Mouse (Mus musculus) CH12.LX (cell line): ENCODE results near the gene Pfdn2. TPM values are rescaled to one million over a fixed set of nuclear protein-coding genes. Genes with fewer than 3 reads are reported as not detected.
"Not testable (repeated sequence)": the region's sequence is repeated elsewhere in the genome, so short reads cannot be mapped to it uniquely, and the experiment has no call there.

ENCODE experiments used
- DNase-seq: peaks from one replicate; pipeline ENCODE4 v3.0.0-alpha.2; 2013; ENCODE audit errors: extremely low read depth
- H3K27ac ChIP-seq: 2 replicates; pipeline ENCODE4 v1.5.1; 2012; ENCODE audit warnings: low read depth, mild to moderate bottlenecking, control low read depth, moderate library complexity; ENCODE audit not compliant: insufficient read depth
- H3K27me3 ChIP-seq: replicated peaks from 2 replicates; pipeline ENCODE3; 2012; ENCODE audit warnings: inconsistent platforms
- H3K36me3 ChIP-seq, 2 experiments: replicated peaks in 1 of 2; 2 replicates each; pipeline versions ENCODE3 to v1.6.1; 2012; ENCODE audit warnings: inconsistent platforms in 1 of 2, low read length in 1 of 2, mild to moderate bottlenecking in 1 of 2, mixed read lengths in 1 of 2, moderate library complexity in 1 of 2; ENCODE audit not compliant: control insufficient read depth in 1 of 2, insufficient read depth in 1 of 2
- H3K4me1 ChIP-seq, 2 experiments: 2 replicates each; pipeline ENCODE4 v1.6.1; 2012; ENCODE audit warnings: inconsistent platforms in 1 of 2, moderate library complexity in 1 of 2; ENCODE audit not compliant: insufficient read depth in 2 of 2, control insufficient read depth in 1 of 2
- H3K4me2 ChIP-seq: 2 replicates; pipeline ENCODE4 v1.6.1; 2012; ENCODE audit warnings: low read depth, mild to moderate bottlenecking, control low read depth; ENCODE audit not compliant: poor library complexity, insufficient read depth, severe bottlenecking
- H3K4me3 ChIP-seq, 3 experiments: fragments of 150-350 bp in 1 of 3; sonication (generic) in 1 of 3; replicated peaks in 1 of 3; 2 replicates each; pipeline versions ENCODE3 to v1.5.1; 2011 to 2012; ENCODE audit warnings: low read depth in 2 of 3, low read length in 2 of 3, mild to moderate bottlenecking in 2 of 3, moderate library complexity in 2 of 3, control low read depth in 1 of 3, improper control_type of control experiment in 1 of 3, inconsistent platforms in 1 of 3, mixed read lengths in 1 of 3; ENCODE audit not compliant: poor library complexity in 1 of 3
- H3K79me2 ChIP-seq: replicated peaks from 2 replicates; pipeline ENCODE4 v1.6.1; 2012; ENCODE audit warnings: mild to moderate bottlenecking, moderate library complexity; ENCODE audit not compliant: control insufficient read depth, poor library complexity, insufficient read depth, severe bottlenecking; ENCODE audit errors: extremely low read depth
- H3K9ac ChIP-seq: 2 replicates; pipeline ENCODE4 v1.6.1; 2012; ENCODE audit warnings: low read depth, mild to moderate bottlenecking, control low read depth, moderate library complexity; ENCODE audit not compliant: insufficient read depth
- H3K9me3 ChIP-seq: replicated peaks from 2 replicates; pipeline ENCODE3; 2012; ENCODE audit warnings: low read length, inconsistent platforms, mixed read lengths
- BHLHE40 ChIP-seq: IDR thresholded peaks from 2 replicates; pipeline ENCODE4 v1.6.1; 2011; ENCODE audit warnings: mild to moderate bottlenecking, low read depth, low read length, improper control_type of control experiment
- E2F4 ChIP-seq: IDR thresholded peaks from 2 replicates; pipeline ENCODE4 v1.6.1; 2011; ENCODE audit warnings: low read depth, low read length, improper control_type of control experiment; ENCODE audit not compliant: insufficient replicate concordance
- ELF1 ChIP-seq: IDR thresholded peaks from 2 replicates; pipeline ENCODE4 v1.6.1; 2014; ENCODE audit warnings: low read depth, mild to moderate bottlenecking, inconsistent platforms, low read length, improper control_type of control experiment
- EP300 ChIP-seq: IDR thresholded peaks from 2 replicates; pipeline ENCODE4 v1.6.1; 2011; ENCODE audit warnings: low read length, improper control_type of control experiment
- HCFC1 ChIP-seq: IDR thresholded peaks from 2 replicates; pipeline ENCODE4 v1.6.1; 2012; ENCODE audit warnings: low read depth, mild to moderate bottlenecking, inconsistent platforms, low read length, improper control_type of control experiment
- IRF4 ChIP-seq: IDR thresholded peaks from 2 replicates; pipeline ENCODE4 v1.6.1; 2014; ENCODE audit warnings: low read depth, mild to moderate bottlenecking, inconsistent platforms, low read length, improper control_type of control experiment
- JUND ChIP-seq: conservative IDR thresholded peaks from 2 replicates; pipeline ENCODE4 v1.6.1; 2011; ENCODE audit warnings: low read depth, low read length, improper control_type of control experiment
- MAX ChIP-seq: IDR thresholded peaks from 2 replicates; pipeline ENCODE4 v1.6.1; 2011; ENCODE audit warnings: low read length, improper control_type of control experiment
- MAZ ChIP-seq: IDR thresholded peaks from 2 replicates; pipeline ENCODE4 v1.6.1; 2012; ENCODE audit warnings: low read depth, mild to moderate bottlenecking, inconsistent platforms, low read length, improper control_type of control experiment, moderate library complexity
- MXI1 ChIP-seq: IDR thresholded peaks from 2 replicates; pipeline ENCODE4 v1.6.1; 2011; ENCODE audit warnings: mild to moderate bottlenecking, low read depth, low read length, improper control_type of control experiment
- MYC ChIP-seq: IDR thresholded peaks from 2 replicates; pipeline ENCODE4 v1.6.1; 2011; ENCODE audit warnings: low read depth, mild to moderate bottlenecking, improper control_type of control experiment, low read length
- NELFE ChIP-seq: IDR thresholded peaks from 2 replicates; pipeline ENCODE4 v1.6.1; 2011; ENCODE audit warnings: low read depth, low read length, improper control_type of control experiment
- PAX5 ChIP-seq: IDR thresholded peaks from 2 replicates; pipeline ENCODE4 v1.6.1; 2012; ENCODE audit warnings: low read length, inconsistent platforms, mixed read lengths
- POLR2AphosphoS2 ChIP-seq: IDR thresholded peaks from 2 replicates; pipeline ENCODE4 v1.6.1; 2011; ENCODE audit warnings: low read depth, low read length, improper control_type of control experiment
- RAD21 ChIP-seq: IDR thresholded peaks from 2 replicates; pipeline ENCODE4 v1.6.1; 2011; ENCODE audit warnings: low read depth, mild to moderate bottlenecking, low read length, improper control_type of control experiment, moderate library complexity
- SIN3A ChIP-seq: IDR thresholded peaks from 2 replicates; pipeline ENCODE4 v1.6.1; 2012; ENCODE audit warnings: low read length, improper control_type of control experiment, inconsistent platforms
- TBP ChIP-seq: conservative IDR thresholded peaks from 2 replicates; pipeline ENCODE4 v1.6.1; 2011; ENCODE audit warnings: low read depth, low read length, improper control_type of control experiment
- USF1 ChIP-seq: IDR thresholded peaks from 2 replicates; pipeline ENCODE4 v1.6.1; 2014; ENCODE audit warnings: low read depth, mild to moderate bottlenecking, inconsistent platforms, low read length, improper control_type of control experiment
- ZC3H11A ChIP-seq: IDR thresholded peaks from 2 replicates; pipeline ENCODE4 v1.6.1; 2012; ENCODE audit warnings: low read depth, mild to moderate bottlenecking, inconsistent platforms, low read length, improper control_type of control experiment
- ZKSCAN1 ChIP-seq: IDR thresholded peaks from 2 replicates; pipeline ENCODE4 v1.6.1; 2012; ENCODE audit warnings: low read depth, inconsistent platforms, low read length, improper control_type of control experiment, borderline replicate concordance
- ZMIZ1 ChIP-seq: IDR thresholded peaks from 2 replicates; pipeline ENCODE4 v1.6.1; 2012; ENCODE audit warnings: low read depth, mild to moderate bottlenecking, inconsistent platforms, low read length, improper control_type of control experiment
- dilution Hi-C: fragments of 300-500 bp; cut with MboI; formaldehyde crosslinking; loops from 2 replicates; pipeline ENCODE4 v1.14.3; 2020; ENCODE audit warnings: low sequenced_read_pairs; ENCODE audit not compliant: extremely low pct_unique_long_range_greater_than_20kb, extremely low pct_ligation_motif_present
- in situ Hi-C: fragments of 300-500 bp; cut with MboI; formaldehyde crosslinking; loops from 3 replicates; pipeline ENCODE4 v1.14.3; 2019; ENCODE audit warnings: low sequenced_read_pairs, low pct_ligation_motif_present, low pct_unique_long_range_greater_than_20kb, mixed read lengths
- polyA plus RNA-seq: library from polyadenylated mRNA; unstranded; fragments of >175 nt; gene quantifications from 2 replicates; pipeline ENCODE4 v1.2.1, GENCODE M21; 2012; ENCODE audit warnings: low read depth; ENCODE audit not compliant: insufficient read length
- total RNA-seq, 2 experiments: library from RNA; depleted of rRNA; stranded (reverse); fragments of 300-350 nt in 1 of 2; fragments of >200 nt in 1 of 2; gene quantifications; 2 replicates each; pipeline ENCODE4 v1.2.3; 2012 to 2014

The Pfdn2 gene
- total and polyA plus RNA-seq, 3 experiments, result 25.2 to 292 (median 33.0) TPM

GRCm38 (mm10) chr1:171298226-171298625 is 47.2 kb upstream of the Pfdn2 start:
- no peak for DNase-seq
- dilution Hi-C loops, result no loop called here
- no peaks in the 10 kb centered on the region for H3K9me3 ChIP-seq
- TF ChIP-seq ZMIZ1, result no peak
- no peak for TF ChIP-seq USF1
- TF ChIP-seq ELF1, result no peak
- no peak for TF ChIP-seq HCFC1
- TF ChIP-seq MAX, result no peak
- no peak for TF ChIP-seq ZKSCAN1
- TF ChIP-seq PAX5, result no peak
- TF ChIP-seq E2F4, result no peak
- TF ChIP-seq TBP, result no peak
- no peak for TF ChIP-seq SIN3A
- no peak for TF ChIP-seq POLR2AphosphoS2
- TF ChIP-seq ZC3H11A, result no peak
- TF ChIP-seq, all 38 proteins: peak for 0
- Histone ChIP-seq H3K4me2 (no peak overlapping the region), H3K4me3 (no peak overlapping the region), H3K27me3 (no peaks in the 10 kb centered on the region), H3K79me2 (peaks cover 3% of the 10 kb centered on the region; the same call in 1 of the 2 replicates), H3K36me3 (no peaks in the 10 kb centered on the region), H3K4me1 (peaks cover 0 to 9% of the 10 kb centered on the region in 2 experiments; a peak in 2 of 4 replicates), H3K9ac (no peak overlapping the region), H3K27ac (no peak overlapping the region)
- in situ Hi-C loops, result no loop called here

- H3K27ac ChIP-seq, H3K4me2 ChIP-seq, H3K9ac ChIP-seq, H3K36me3 ChIP-seq, H3K9me3 ChIP-seq, H3K27me3 ChIP-seq, in situ Hi-C loops, H3K4me1 ChIP-seq, H3K4me3 ChIP-seq, dilution Hi-C loops, H3K79me2 ChIP-seq, DNase-seq: not testable (repeated sequence)
Observed at GRCm38 (mm10) chr1:171306157-171306556, 39.3 kb upstream of the Pfdn2 start.

GRCm38 (mm10) chr1:171309321-171309720 is 36.1 kb upstream of the Pfdn2 start:
- Histone ChIP-seq H3K79me2 (no peaks in the 10 kb centered on the region), H3K27ac (no peak overlapping the region), H3K9ac (no peak overlapping the region), H3K27me3 (no peaks in the 10 kb centered on the region), H3K4me3 (no peak overlapping the region), H3K9me3 (no peaks in the 10 kb centered on the region), H3K4me1 (no peaks in the 10 kb centered on the region), H3K4me2 (no peak overlapping the region), H3K36me3 (no peaks in the 10 kb centered on the region)
- TF ChIP-seq NELFE (no peak), ZKSCAN1 (no peak), MAZ (no peak), MAX (no peak), HCFC1 (no peak), IRF4 (no peak), USF1 (no peak), TBP (no peak), MXI1 (no peak), MYC (no peak), JUND (no peak), SIN3A (no peak), EP300 (no peak), POLR2AphosphoS2 (no peak), ZMIZ1 (no peak), RAD21 (no peak), BHLHE40 (no peak)
- dilution Hi-C loops (no loop called here), in situ Hi-C loops (no loop called here)
- DNase-seq, result no peak
